Mouse (Mus musculus): ENCODE results near the gene Brd7.

Gene Brd7

GRCm38 (mm10) chr8:88361708-88362428 is at the start of gene Brd7:
Gene Brd7 (minus strand): TSS chr8:88362194.
- ChIA-PET POLR2A (interaction anchor here in 2 of 4 experiments (1.1 to 2.1 kb wide), 7 partner anchors 8 to 588 kb away, joined by 3 to 6 read pairs (median 4); partner anchors contain the start of gene Cnep1r1 (in 1 of the 2)), CTCF (interaction anchor here in 2 of 4 experiments (0.6 to 2.1 kb wide), 8 partner anchors 89 to 499 kb away, joined by 3 to 8 read pairs (median 4); no protein-coding TSS in a partner anchor)

- CTCF ChIA-PET, result no interaction called here
- POLR2A ChIA-PET, result no interaction called here
These were observed 49.5 kb upstream of the Brd7 start for GRCm38 (mm10) chr8:88411461-88411860.

- POLR2A ChIA-PET, result interaction anchor here in 2 of 4 experiments (0.6 to 1.7 kb wide), 3 partner anchors 10 to 287 kb away, joined by 3 to 4 read pairs (median 3); no protein-coding TSS in a partner anchor
- CTCF ChIA-PET, result no interaction called here
These were observed 47.5 kb upstream of the Brd7 start for GRCm38 (mm10) chr8:88409401-88409940.

GRCm38 (mm10) chr8:88407716-88408115 is 45.7 kb upstream of the Brd7 start:
- CTCF ChIA-PET, result no interaction called here

GRCm38 (mm10) chr8:88398060-88398459 is 36.1 kb upstream of the Brd7 start:
- CTCF ChIA-PET, result interaction anchor here in 1 of 4 experiments (0.6 kb wide), 1 partner anchor 132 kb away, joined by 3 read pairs; no protein-coding TSS in a partner anchor
- POLR2A ChIA-PET, result interaction anchor here in 2 of 4 experiments (0.7 to 1.8 kb wide), 2 partner anchors 11 to 12 kb away, joined by 3 to 4 read pairs; no protein-coding TSS in a partner anchor

More at GRCm38 (mm10) chr8:88407716-88408115, 45.7 kb upstream of the Brd7 start:
- POLR2A ChIA-PET, result no interaction called here

- POLR2A ChIA-PET, result no interaction called here
- CTCF ChIA-PET, result interaction anchor here in 1 of 4 experiments (1.0 to 1.2 kb wide), 2 partner anchors 10 to 141 kb away, joined by 3 to 4 read pairs; no protein-coding TSS in a partner anchor
These were observed 31.3 kb upstream of the Brd7 start for GRCm38 (mm10) chr8:88393298-88393697.

- ChIA-PET POLR2A (no interaction called here), CTCF (interaction anchor here in 3 of 4 experiments (0.6 to 2.9 kb wide), 6 partner anchors 29 to 299 kb away, joined by 3 to 10 read pairs (median 4); no protein-coding TSS in a partner anchor)
These were observed 28.8 kb upstream of the Brd7 start for GRCm38 (mm10) chr8:88390749-88391148.

GRCm38 (mm10) chr8:88388691-88389239 is 26.8 kb upstream of the Brd7 start:
- POLR2A ChIA-PET, result no interaction called here
- CTCF ChIA-PET, result interaction anchor here in 2 of 4 experiments (0.7 to 2.9 kb wide), 4 partner anchors 8 to 230 kb away, joined by 3 to 10 read pairs (median 4); no protein-coding TSS in a partner anchor

- ChIA-PET CTCF (no interaction called here), POLR2A (interaction anchor here in 1 of 4 experiments (0.6 to 1.3 kb wide), 3 partner anchors 115 to 787 kb away, joined by 3 read pairs; partner anchors contain the start of gene Adcy7)
These were observed 25.9 kb upstream of the Brd7 start for GRCm38 (mm10) chr8:88387874-88388273.

- POLR2A ChIA-PET, result interaction anchor here in 1 of 4 experiments (1.4 kb wide), 1 partner anchor 244 kb away, joined by 3 read pairs; no protein-coding TSS in a partner anchor
- CTCF ChIA-PET, result interaction anchor here (0.6 to 2.0 kb wide), 17 partner anchors 10 to 264 kb away, joined by 3 to 6 read pairs (median 3); no protein-coding TSS in a partner anchor
These were observed 21.2 kb upstream of the Brd7 start for GRCm38 (mm10) chr8:88383164-88383556.

GRCm38 (mm10) chr8:88382311-88383163 is 20.5 kb upstream of the Brd7 start:
- ChIA-PET CTCF (interaction anchor here (0.6 to 2.0 kb wide), 13 partner anchors 9 to 199 kb away, joined by 3 to 6 read pairs (median 3); no protein-coding TSS in a partner anchor), POLR2A (interaction anchor here in 1 of 4 experiments (1.4 kb wide), 1 partner anchor 244 kb away, joined by 3 read pairs; no protein-coding TSS in a partner anchor)

- CTCF ChIA-PET, result interaction anchor here in 1 of 4 experiments (1.0 kb wide), 1 partner anchor 9 kb away, joined by 3 read pairs; no protein-coding TSS in a partner anchor
- POLR2A ChIA-PET, result no interaction called here
These were observed 18.5 kb upstream of the Brd7 start for GRCm38 (mm10) chr8:88380497-88380896.

GRCm38 (mm10) chr8:88376836-88377582 is 15.0 kb upstream of the Brd7 start:
- ChIA-PET POLR2A (no interaction called here), CTCF (no interaction called here)

GRCm38 (mm10) chr8:88371522-88371921 is 9.5 kb upstream of the Brd7 start:
- CTCF ChIA-PET, result no interaction called here
- POLR2A ChIA-PET, result no interaction called here

- POLR2A ChIA-PET, result interaction anchor here in 2 of 4 experiments (1.4 to 2.0 kb wide), 2 partner anchors 9 kb away, joined by 5 to 6 read pairs; no protein-coding TSS in a partner anchor
- CTCF ChIA-PET, result interaction anchor here in 2 of 4 experiments (1.0 to 1.2 kb wide), 3 partner anchors 14 to 385 kb away, joined by 3 to 4 read pairs (median 4); no protein-coding TSS in a partner anchor
These were observed 7.8 kb upstream of the Brd7 start for GRCm38 (mm10) chr8:88369805-88370204.

- CTCF ChIA-PET, result interaction anchor here in 3 of 4 experiments (0.6 to 1.2 kb wide), 5 partner anchors 10 to 385 kb away, joined by 3 to 4 read pairs (median 4); no protein-coding TSS in a partner anchor
- POLR2A ChIA-PET, result interaction anchor here in 2 of 4 experiments (0.5 to 2.0 kb wide), 3 partner anchors 8 to 823 kb away, joined by 3 to 6 read pairs (median 5); no protein-coding TSS in a partner anchor
These were observed 7.2 kb upstream of the Brd7 start for GRCm38 (mm10) chr8:88369221-88369620.

- ChIA-PET CTCF (interaction anchor here in 3 of 4 experiments (0.6 to 1.4 kb wide), 6 partner anchors 96 to 236 kb away, joined by 3 to 11 read pairs (median 4); no protein-coding TSS in a partner anchor), POLR2A (no interaction called here)
These were observed 604 bp upstream of the Brd7 start for GRCm38 (mm10) chr8:88362446-88363150.
